Mouse (Mus musculus) gastrocnemius, postnatal 14 days (tissue): Measurements from ENCODE around the gene Krtap24-1. TPM values are rescaled to one million over a fixed set of nuclear protein-coding genes. Genes with fewer than 3 reads are reported as not detected.

Experiments used
- DNase-seq: peaks from one replicate; pipeline ENCODE4 v3.0.0; 2021; ENCODE audit warnings: mixed read lengths
- intact Hi-C: fragments of 180-260 bp; cut with DNase I; formaldehyde crosslinking; loops from one replicate; pipeline ENCODE4 v1.15.1; 2025; ENCODE audit warnings: low total_unique reads
- long read RNA-seq, 2 experiments: library from polyadenylated mRNA; stranded (forward); transcript quantifications; one replicate each; pipeline ENCODE4 v2.0.0; 2021
- total RNA-seq, 2 experiments: library from RNA; stranded (reverse); gene quantifications; 2 replicates each; pipeline ENCODE4 v1.2.3; 2021

Krtap24-1 gene
- total RNA-seq: not detected
- long read RNA-seq, experiment 1: 0 reads
- long read RNA-seq, experiment 2: 0 reads

GRCm38 (mm10) chr16:88611922-88612321, at the start of gene Krtap24-1:
Krtap24-1 (minus strand) TSS chr16:88612279.
- intact Hi-C loops: no loop called here
- DNase-seq: no peak

- DNase-seq: no peak
- intact Hi-C loops: loop anchor here (5.0 kb wide), 1 partner anchor 170 kb away; the partner anchor contains the start of gene Krtap14
Observed at GRCm38 (mm10) chr16:88657426-88657825, 45.3 kb upstream of the Krtap24-1 start.

- intact Hi-C loops: no loop called here
- no peak for DNase-seq
Observed at GRCm38 (mm10) chr16:88651952-88652351, 39.9 kb upstream of the Krtap24-1 start.

GRCm38 (mm10) chr16:88651082-88651481, 39.0 kb upstream of the Krtap24-1 start:
- no peak for DNase-seq
- intact Hi-C loops: no loop called here

GRCm38 (mm10) chr16:88647358-88647846, 35.3 kb upstream of the Krtap24-1 start, which contains the start of gene Krtap26-1:
Krtap26-1 (minus strand) TSS chr16:88647796.
- no peak for DNase-seq
- intact Hi-C loops: no loop called here

GRCm38 (mm10) chr16:88646366-88647111, 34.5 kb upstream of the Krtap24-1 start:
- no peak for DNase-seq
- intact Hi-C loops: no loop called here

- intact Hi-C loops: no loop called here
Observed at GRCm38 (mm10) chr16:88640053-88640452, 28.0 kb upstream of the Krtap24-1 start.

GRCm38 (mm10) chr16:88635142-88635541, 23.1 kb upstream of the Krtap24-1 start:
- no peak for DNase-seq

More at GRCm38 (mm10) chr16:88640053-88640452, 28.0 kb upstream of the Krtap24-1 start:
- no peak for DNase-seq

GRCm38 (mm10) chr16:88631474-88631873, 19.4 kb upstream of the Krtap24-1 start:
- intact Hi-C loops: no loop called here
- DNase-seq: no peak

More at GRCm38 (mm10) chr16:88635142-88635541, 23.1 kb upstream of the Krtap24-1 start:
- intact Hi-C loops: no loop called here

GRCm38 (mm10) chr16:88627566-88627965, 15.5 kb upstream of the Krtap24-1 start, which contains the start of gene 2310079G19Rik:
2310079G19Rik (minus strand) TSS chr16:88627666.
- no peak for DNase-seq
- intact Hi-C loops: no loop called here

GRCm38 (mm10) chr16:88612712-88613111, 633 bp upstream of the Krtap24-1 start:
- no peak for DNase-seq
- intact Hi-C loops: no loop called here

GRCm38 (mm10) chr16:88604570-88604969, 7.5 kb downstream of the Krtap24-1 start:
- intact Hi-C loops: no loop called here
- no peak for DNase-seq

GRCm38 (mm10) chr16:88602464-88602863, 9.6 kb downstream of the Krtap24-1 start:
- DNase-seq: no peak
- intact Hi-C loops: no loop called here

GRCm38 (mm10) chr16:88600303-88600702, 11.8 kb downstream of the Krtap24-1 start:
- DNase-seq: no peak
- intact Hi-C loops: no loop called here

GRCm38 (mm10) chr16:88599504-88600237, 12.4 kb downstream of the Krtap24-1 start:
- intact Hi-C loops: no loop called here
- DNase-seq: no peak

GRCm38 (mm10) chr16:88592758-88593157, 19.3 kb downstream of the Krtap24-1 start:
- intact Hi-C loops: no loop called here
- DNase-seq: no peak

GRCm38 (mm10) chr16:88583338-88583737, 28.7 kb downstream of the Krtap24-1 start:
- intact Hi-C loops: no loop called here
- no peak for DNase-seq

- intact Hi-C loops: no loop called here
- DNase-seq: no peak
Observed at GRCm38 (mm10) chr16:88575885-88576679, 36.0 kb downstream of the Krtap24-1 start.

GRCm38 (mm10) chr16:88572904-88573404, 39.1 kb downstream of the Krtap24-1 start:
- no peak for DNase-seq
- intact Hi-C loops: no loop called here
